Mouse (Mus musculus): ENCODE data around the gene Pcbp1.
"Not testable (repeated sequence)": the region's sequence is repeated elsewhere in the genome, so short reads cannot be mapped to it uniquely, and the experiment has no call there.

Gene Pcbp1

DNA sequence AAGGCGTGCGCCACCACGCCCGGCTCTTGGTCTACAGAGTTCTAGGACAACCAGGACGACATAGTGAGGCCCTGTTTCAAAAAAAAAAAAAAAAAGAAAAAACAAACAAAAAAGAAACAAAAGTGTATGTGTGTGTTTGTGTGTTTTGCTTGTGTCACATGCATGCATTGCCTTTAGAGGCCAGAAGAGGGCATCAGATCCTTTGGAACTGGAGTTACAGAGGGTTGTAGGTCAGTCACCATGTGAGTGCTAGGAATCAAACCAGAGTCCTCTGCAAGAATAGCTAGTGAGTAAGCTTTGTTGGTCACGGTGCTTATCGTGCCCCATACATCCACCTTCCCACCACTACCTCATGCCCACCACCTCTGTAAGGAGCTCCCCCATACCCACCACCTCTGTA, 31.4 kb downstream of the Pcbp1 start:
- DNase-seq (ENCODE audit: low read depth in 1 of 2, low spot score in 2 of 2): no peak

DNA sequence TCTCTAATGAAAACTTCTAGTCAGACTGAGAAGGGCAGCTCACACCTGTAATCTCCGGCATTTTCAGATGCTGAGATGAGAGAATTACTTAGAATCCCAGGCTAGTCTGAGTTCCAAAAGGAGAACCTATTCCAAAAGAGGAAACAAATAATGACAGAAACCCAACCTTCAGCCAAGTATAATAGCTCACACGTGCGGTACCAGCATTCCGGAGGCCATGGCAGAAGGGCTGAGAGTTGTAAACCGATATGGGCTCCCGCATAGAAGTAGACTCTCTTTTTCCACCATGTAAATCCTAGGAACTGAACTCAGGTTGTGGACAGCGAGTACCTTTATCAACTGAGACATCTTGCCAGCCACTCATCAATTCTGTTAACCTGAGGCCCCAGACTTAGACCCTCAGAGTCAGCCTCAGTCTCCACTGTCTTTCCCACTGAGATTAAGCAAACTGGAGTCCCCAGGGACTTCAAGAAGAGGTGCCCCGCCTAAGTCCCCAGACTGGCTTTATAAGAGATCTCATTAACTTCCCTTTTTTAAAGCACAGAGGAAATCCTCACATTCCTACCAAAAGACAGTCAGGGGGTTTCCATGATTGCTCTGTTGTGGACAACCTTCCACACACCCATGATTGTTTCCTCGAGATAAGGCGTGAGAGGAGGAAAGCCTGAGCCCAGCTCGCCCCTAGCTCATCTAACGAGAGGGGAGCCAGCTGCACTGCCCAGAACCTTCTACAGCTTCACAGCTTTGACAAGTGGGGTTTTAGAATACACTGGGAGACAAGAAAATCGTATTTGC, 32.5 kb downstream of the Pcbp1 start:
- DNase-seq (ENCODE audit: low read depth in 1 of 2, low spot score in 2 of 2): peak; percentile 21 to 36

DNA sequence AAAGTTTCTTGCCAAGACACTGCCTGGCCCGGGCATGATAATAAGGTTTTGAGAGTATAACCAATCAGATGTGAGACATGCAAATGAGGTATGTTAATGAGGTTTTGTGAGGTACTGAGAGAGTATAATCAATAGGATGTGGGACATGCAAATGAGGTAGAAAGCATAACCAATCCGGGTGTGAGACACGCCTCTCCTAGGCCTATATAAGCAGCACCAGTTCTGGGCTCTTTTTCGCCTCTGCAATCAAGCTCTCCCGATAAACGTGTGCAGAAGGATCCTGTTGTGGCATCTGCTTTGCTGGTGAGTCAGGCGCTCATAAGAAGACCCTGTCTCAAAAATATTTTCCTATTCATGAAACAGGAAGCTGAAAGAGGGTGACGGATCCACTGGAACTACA, 35.7 kb downstream of the Pcbp1 start:
- DNase-seq (ENCODE audit: low read depth in 1 of 2, low spot score in 2 of 2): not testable (repeated sequence)

DNA sequence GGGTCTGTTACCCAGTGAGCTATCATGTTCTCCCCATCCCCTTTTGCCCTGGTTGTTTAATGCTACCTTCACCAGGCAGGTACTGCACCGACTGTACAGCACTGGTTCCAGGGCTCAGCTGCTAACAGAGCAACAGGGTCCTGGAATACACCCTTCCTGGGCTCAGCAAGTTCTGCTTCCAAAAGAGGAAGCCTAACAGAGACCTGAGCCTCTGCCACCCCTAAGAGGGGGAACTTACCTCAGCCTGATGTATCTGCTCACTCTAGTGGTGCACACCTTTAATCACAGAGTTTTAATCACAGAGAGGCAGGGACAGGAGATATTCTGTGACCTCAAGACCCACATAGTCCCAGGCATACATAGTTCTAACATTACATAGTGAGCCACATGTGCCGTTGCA, 36.2 kb downstream of the Pcbp1 start:
- peak in 1 of 2 experiments; percentile 14 for DNase-seq (ENCODE audit: low read depth in 1 of 2, low spot score in 2 of 2)

DNA sequence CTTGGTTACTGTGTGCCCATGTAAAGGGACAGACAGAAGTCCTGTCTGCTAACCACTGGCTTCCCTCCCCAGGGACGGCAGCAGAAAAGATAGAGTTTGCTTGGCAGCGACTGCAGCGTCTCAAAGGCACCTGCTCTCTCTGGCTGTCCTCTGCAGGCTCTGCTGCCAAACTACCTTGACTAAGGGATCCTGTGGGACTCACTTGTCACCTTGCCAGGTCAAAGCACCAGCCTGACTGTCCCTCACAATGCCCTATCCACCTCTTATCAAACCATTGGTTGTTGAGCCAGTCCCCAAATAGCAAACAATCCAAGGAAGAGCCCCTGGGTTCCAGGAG, 38.0 kb downstream of the Pcbp1 start:
- no peak for DNase-seq (ENCODE audit: low read depth in 1 of 2, low spot score in 2 of 2)

DNA sequence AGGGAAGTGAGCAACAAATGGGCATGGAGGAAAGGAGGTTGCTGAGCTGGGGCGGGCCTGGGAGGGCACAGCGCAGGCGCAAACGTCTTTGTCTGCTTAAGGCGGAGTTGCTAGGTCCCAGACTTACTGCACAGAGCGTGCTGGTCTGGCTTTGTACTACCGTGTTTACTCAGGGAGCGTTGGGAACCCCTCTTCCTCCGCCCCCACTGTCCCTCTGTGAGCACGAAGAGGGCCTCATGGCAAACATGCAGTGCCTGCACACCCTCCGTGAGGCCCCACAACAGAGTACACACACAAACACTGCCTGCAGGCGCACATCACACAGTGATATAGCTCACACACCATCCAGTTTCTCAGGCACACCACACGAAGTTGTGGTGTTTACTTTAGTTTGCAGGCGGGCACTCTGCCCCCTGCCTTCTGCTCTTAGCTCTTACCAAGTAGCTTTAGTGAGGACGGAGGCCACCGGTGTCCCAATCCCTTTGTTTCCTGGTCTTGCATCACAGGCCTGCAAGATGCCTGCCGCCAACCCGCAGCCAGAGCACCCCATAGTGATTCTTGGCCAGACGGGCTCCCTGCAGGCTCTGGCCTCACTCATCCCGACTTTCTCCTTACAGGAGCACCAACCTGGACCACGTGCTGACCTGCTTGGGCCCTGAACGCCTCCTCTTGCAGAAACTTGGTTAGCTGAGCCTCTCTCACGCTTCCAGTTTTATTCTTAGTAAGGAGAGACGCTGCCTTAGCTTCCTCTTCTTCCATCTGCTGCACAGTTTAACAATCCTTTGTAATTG, 38.6 kb downstream of the Pcbp1 start:
- peak; percentile 55 to 67 for DNase-seq (ENCODE audit: low read depth in 1 of 2, low spot score in 2 of 2)

DNA sequence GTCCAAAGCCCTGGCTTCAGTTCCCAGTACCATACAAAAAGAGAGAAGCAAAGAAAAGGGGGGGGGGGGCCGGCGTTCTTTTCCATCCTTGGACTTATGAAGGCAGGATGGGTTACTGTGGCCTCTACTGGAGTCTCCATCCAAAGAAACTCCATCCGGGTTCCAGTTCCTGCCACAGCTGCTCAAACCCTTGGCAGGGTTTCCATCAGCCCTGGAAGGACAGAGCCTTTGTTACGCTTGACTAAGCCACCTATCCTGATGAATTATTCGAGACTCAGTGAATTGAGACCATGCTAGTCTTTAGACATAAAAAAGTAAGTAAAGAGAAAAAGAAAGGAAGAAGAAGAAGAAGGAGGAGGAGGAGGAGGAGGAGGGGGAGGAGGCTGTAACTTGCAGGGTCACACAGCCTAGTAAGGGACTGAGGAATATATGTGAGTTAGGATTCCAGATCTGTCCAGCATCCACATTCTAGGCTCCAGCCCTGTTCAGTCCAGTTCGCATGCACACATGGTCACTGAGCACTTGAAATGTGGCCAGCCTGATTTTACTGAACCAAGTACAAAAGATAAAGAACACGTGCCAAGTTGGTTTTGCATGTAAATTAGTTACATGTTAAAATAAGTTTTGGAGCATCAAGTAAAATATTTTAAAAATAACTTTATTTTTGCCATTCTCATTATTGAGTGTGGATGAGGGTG, 40.0 kb downstream of the Pcbp1 start:
- DNase-seq (ENCODE audit: low read depth in 1 of 2, low spot score in 2 of 2): no peak

DNA sequence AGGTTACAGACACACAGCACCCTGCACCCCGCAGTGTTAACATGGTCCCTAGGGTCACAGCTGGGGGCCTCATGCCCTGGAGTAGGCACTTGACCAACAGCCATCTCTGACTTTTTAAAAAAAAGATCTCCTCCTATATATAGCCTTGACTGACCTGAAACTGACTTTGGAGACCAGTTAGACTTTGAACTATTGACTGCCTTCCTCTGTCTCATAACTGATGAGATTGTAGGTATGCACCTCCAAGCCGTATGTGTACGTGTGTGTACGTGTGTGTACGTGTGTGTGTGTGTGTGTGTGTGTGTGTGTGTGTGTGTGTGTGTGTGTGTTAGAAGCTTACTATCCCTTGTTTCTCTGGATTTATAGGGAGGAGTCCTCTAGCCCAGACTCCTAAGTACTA, 44.2 kb downstream of the Pcbp1 start:
- DNase-seq (ENCODE audit: low read depth in 1 of 2, low spot score in 2 of 2): no peak

DNA sequence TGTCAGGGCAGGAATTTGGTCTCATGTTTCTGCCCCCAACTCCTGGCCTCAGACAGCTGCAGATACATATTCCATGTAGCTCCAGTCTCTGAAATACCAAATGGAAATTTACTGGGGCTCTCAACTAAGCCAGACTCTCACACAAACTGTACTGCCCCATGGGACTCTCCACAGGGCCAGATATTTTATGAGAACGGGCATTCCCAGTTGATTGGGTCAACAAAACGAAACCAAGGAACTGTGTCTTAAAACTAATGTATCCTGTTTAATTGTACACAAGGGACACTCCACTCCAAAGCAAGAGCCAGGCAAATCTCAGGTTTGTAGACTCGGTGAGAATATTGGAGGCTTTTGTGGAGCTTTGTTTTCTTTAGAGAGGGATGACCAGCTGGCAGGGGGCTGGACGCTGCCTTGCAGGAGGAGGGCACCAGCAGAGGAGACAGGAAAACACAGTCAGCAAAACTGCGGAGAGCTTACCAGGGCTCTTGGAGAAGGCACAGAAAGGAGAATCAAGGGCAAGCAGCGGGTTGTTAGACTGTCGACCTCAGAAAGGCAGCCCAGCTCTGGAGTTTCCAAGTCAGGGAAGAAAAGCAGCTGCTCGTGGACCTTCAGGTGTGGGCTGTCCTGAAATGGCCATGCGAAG, 45.8 kb downstream of the Pcbp1 start:
- no peak for DNase-seq (ENCODE audit: low read depth in 1 of 2, low spot score in 2 of 2)

DNA sequence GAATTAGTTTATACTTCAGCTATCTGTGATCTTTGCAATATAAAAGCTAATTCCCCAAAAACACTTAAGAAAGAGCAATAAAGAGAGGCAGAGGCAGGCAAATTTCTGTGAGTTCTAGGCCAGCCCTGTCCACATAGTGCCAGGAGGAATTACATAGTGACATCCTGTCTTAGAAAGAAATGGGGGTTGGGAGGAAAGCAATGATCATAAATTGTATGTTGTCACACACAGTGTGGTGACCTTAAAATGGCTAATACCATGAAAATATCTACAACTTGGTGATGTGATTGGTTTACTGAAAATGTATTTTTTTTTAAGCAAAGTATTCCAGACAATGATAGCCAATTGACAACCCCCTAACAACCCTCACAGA, 46.3 kb downstream of the Pcbp1 start:
- no peak for DNase-seq (ENCODE audit: low read depth in 1 of 2, low spot score in 2 of 2)

DNA sequence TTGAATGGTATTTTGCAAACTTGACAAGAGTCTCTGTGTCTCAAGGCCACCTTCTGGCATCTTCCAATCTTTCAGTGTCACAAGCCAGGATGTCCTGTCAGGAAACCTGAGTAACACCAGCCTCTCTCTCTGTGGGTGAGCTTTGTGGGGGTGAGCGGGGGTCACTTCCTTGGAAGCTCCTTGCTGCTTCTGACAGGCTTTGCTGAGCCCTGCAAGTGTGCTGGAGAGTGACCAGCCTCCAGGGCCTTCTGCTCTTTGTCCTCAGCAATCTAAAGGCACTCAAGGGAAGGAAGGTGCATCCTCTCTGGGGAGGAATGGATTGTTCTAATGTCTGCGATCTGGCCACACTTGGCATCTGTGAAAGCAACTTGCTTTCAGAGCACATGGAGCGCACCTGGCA, 46.8 kb downstream of the Pcbp1 start:
- no peak for DNase-seq (ENCODE audit: low read depth in 1 of 2, low spot score in 2 of 2)

DNA sequence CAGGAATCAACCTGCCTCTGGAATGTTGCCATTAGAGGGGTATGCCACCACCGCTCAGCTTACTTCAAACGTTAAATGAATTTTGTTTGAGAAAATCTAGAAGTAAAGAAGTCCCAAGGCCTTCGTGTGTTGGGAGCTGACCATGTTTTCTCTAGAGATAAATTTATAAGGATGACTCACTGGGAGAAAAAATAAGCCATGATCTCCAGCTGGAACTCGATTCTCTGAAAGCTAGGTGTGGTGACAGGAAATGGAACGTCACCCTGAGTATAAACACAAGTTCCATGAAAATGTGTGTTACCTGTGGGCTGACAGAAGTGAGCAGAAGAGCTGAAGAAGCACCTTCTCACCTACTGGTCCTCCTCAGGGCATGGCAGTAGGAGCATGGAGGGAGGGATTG, 49.2 kb downstream of the Pcbp1 start:
- DNase-seq (ENCODE audit: low read depth in 1 of 2, low spot score in 2 of 2): no peak

DNA sequence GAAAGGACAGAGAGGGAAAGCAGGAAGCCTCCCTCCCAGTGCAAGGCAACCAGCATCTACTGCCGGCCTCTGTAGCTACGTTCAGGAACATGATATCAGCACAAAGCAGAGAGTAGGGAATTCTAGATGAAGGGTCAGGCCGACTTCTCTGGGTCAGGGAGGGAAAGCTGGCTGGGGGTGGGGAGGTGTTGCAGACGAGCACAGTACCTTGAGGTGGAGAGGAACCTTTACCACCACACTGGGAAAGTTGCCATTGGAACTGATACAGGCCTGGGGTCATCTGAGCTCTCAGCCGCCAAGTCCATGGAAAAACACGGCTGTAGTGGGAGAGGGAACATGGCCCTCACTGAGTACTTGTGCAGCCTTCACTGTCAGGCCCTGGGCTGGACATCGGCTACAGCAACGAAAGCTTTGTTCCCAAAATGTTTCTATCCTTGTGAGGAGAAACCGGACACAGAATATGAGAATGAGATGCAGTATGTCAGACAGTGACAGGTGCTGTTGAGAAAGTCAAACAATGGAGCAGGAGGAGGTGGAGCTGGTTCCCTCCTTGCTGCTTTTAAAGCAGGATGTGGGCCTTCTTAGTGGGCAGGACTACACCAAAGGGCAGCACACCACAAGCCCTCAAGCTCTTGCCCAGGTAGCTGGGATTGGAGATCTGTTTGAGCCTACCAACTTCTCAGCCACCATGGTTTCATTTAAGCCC, 50.5 kb downstream of the Pcbp1 start:
- no peak for DNase-seq (ENCODE audit: low read depth in 1 of 2, low spot score in 2 of 2)

DNA sequence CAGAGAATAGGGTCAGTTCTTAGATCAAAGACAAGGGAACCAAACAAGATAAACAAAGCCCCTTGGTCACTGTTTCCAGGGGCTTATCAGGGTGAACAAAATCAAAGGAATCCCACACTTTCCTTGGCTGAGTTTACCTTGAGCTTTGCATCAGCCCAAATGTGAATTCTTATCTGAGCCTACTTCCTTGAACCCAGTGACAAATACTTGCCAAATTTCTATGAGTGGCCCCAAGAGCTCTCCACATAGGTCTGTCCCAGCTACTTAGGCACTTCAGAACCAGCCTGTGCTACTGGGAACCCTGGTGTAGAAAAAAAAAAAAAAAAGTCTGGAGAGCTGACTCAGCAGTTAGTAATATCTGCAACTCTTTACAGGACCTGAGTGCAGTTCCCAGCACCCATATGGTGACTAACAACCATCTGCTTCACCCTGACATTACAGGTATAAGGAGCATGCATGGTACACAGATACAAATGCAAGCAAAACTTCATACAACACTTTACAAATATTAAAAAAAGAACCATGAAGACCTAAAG, 51.4 kb downstream of the Pcbp1 start:
- no peak for DNase-seq (ENCODE audit: low read depth in 1 of 2, low spot score in 2 of 2)
